Mouse (Mus musculus): ENCODE data around the gene Rnf114. TPM values are rescaled to one million over a fixed set of nuclear protein-coding genes. Genes with fewer than 3 reads are reported as not detected.

The Rnf114 gene
- 10 to 100 TPM; 41.9 to 47.1 TPM for total RNA-seq (2021)

- DNase-seq: peak; percentile 52 to 64
- intact Hi-C loops (cut with DNase I): no loop called here
These were observed at the start of gene Rnf114 for GRCm38 (mm10) chr2:167491757-167492708. Gene Rnf114, plus strand, starts transcription at chr2:167492645.

- no peak for DNase-seq
- intact Hi-C loops (cut with DNase I): no loop called here
These were observed 48.8 kb upstream of the Rnf114 start for GRCm38 (mm10) chr2:167443411-167444193.

- intact Hi-C loops (cut with DNase I): no loop called here
- no peak for DNase-seq
These were observed 46.3 kb upstream of the Rnf114 start for GRCm38 (mm10) chr2:167445911-167446780.

DNA sequence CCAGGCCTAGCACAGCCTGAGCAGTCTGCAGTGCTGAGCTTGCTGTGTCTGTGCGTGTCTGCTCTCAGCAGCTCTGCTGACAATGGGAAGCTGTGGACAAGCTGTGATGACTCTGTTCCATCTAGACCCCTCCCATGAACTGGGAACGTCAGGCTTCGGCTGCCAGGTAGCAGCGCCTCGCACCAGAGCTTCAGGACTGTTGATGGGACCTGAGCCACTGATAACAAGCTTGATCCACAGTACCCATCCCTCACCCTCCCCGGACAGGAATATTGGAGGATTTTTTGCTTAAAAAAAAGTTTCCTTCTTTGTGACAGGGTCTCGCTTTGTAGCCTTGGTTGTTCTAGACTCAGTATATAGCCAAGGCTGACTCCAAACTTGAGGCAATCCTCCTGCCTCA lies 45.2 kb upstream of the Rnf114 start:
- no peak for DNase-seq
- intact Hi-C loops (cut with DNase I): no loop called here

GRCm38 (mm10) chr2:167447629-167448028 lies 44.8 kb upstream of the Rnf114 start:
- intact Hi-C loops (cut with DNase I): no loop called here
- DNase-seq: no peak

DNA sequence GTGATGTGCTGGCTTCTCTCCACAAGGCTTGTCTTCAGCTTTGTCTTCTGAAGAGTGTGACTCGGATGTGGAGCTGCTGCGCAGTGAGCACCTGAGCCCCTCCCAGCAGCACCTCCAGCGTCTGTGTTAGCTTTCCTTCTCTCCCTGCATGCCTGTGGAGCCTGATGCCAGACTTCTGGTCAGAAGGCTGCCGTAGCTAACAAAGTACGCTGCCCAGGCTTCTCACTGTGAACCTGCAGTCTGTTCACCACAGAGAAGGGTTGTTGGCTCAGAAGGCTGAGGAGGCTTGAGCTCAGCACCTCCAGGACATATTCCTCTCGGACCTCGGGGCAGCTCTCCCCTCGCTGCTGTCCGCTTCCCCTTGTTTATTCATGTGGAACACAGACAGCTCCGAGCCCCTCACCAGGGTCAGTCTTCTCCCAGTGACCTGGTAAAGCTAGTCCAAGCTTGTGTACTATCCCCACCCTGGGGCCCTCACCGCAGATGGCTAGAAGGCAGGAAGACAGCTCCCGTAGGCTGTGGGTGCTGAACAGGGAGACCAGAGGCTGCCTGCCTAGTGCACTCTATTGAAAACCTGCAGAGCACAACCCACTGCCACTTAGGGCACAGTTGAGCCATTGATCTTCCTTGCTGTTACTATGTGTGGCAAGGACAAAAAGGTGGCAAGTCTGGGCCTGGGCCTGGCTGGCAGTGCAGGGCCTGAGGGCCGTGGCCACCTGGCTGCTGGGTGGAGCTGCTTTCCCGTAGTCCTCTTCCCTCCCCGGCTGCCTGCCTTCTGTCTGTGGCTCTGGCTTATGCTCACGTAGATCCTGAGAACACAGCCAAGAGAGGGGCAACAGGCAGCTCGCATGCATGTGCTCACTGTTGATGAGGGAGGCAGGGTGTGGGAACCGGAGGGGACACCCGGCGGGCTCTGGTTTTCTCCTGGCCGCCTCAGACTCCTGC lies 42.8 kb upstream of the Rnf114 start:
- intact Hi-C loops (cut with DNase I): no loop called here
- no peak for DNase-seq

- intact Hi-C loops (cut with DNase I): no loop called here
- no peak for DNase-seq
These were observed 41.8 kb upstream of the Rnf114 start for GRCm38 (mm10) chr2:167450647-167451046.

GRCm38 (mm10) chr2:167453814-167454213 lies 38.6 kb upstream of the Rnf114 start:
- intact Hi-C loops (cut with DNase I): no loop called here
- DNase-seq: no peak

DNA sequence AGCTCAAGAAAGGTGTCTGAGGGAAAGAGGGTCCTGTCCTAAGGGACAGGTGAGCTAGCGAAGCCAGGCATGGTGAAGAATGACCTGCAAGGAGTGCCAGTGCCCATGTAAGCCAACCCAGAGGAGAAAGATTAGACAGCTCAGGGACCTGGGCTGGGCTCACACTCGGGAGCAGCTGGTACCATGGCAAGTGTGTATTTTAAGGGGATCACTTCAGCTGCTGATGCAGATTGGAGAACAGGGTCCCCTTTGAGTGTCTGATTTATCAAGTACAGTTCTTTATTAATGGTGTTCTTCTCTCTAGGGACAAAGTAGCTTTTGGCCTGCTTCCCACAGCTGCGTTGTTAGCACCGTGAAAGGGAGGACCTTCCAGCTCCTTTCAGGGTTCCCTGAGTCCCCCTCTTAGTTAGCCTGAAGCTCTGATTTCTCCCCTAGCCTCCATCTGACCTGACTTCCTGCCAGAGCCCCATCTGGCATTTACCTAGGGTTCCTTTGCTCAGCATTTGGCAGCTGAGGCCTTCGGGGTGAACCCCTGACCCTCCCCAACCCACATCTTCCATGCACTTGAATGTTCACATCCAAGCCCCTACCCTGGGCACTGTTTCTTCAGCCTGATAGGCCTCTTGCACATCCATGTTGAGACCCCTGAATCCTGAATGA lies 36.0 kb upstream of the Rnf114 start:
- DNase-seq: no peak
- intact Hi-C loops (cut with DNase I): no loop called here

DNA sequence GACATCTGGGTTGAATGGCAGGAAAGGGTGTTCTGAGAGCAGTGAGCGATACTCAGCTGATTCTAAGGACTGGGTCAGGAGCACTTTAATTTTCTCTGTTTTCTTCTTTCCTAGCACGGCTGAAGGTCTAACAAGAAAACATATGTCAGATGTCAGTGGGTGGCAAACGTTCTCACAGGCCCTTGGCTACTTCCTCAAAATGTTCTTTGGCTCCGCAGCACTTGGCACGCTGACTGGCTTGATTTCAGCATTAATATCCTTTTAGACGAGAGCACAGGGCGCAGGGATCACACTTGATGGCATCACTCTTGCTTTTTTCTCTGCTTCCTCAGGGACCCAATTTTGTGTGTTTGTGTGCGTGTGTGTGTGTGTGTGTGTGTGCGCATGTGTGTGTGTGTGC lies 35.2 kb upstream of the Rnf114 start:
- DNase-seq: no peak
- intact Hi-C loops (cut with DNase I): no loop called here

DNA sequence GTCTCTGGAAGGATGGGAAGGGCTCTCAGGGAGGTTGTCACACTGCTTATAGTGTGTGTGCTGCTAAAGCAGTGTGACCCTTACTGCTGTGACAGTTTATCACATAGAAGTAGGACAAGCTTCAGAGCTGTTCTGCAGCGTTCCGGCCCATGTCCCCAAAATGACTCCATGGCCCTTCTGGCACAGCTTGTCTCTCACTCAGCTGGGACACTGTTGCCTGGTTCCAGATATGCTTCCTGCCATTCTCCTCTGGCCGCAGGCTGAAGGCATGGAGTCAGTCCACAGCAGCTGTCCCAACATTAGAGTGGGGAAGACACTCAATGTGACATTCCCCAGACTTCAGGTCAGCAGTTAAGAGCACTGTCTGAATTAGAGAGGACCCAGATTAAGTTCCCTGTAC lies 33.9 kb upstream of the Rnf114 start:
- intact Hi-C loops (cut with DNase I): no loop called here
- no peak for DNase-seq

- intact Hi-C loops (cut with DNase I): no loop called here
- DNase-seq: no peak
These were observed 33.2 kb upstream of the Rnf114 start for GRCm38 (mm10) chr2:167459071-167459865.

GRCm38 (mm10) chr2:167462954-167463353 lies 29.5 kb upstream of the Rnf114 start:
- DNase-seq: peak; percentile 73 to 84
- intact Hi-C loops (cut with DNase I): loop anchor here (1.0 to 5.0 kb wide), 3 partner anchors 41 to 241 kb away; partner anchors contain the start of gene Slc9a8

GRCm38 (mm10) chr2:167463802-167464201 lies 28.6 kb upstream of the Rnf114 start:
- no peak for DNase-seq
- intact Hi-C loops (cut with DNase I): loop anchor here (1.0 to 5.0 kb wide), 3 partner anchors 42 to 242 kb away; partner anchors contain the start of gene Slc9a8

GRCm38 (mm10) chr2:167465951-167466350 lies 26.5 kb upstream of the Rnf114 start:
- intact Hi-C loops (cut with DNase I): no loop called here

DNA sequence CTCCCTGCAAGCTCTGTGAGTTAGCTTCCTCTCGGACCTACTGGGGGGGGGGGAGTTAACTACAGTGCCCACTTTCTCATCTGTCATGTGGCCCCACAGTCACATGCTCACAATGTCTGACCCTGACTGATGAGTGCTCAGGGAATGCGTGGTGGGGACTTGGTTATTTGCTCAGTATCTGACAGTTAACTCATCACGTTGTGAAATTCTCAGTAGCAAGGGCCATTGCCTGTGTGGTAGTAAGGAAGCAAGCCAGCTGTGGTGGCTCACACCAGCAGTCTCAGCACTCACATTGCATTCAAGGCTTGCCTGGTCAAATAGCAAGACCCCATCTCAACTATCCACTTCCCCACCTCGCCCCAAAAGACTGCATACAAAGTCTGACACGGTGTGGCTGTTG lies 25.2 kb upstream of the Rnf114 start:
- DNase-seq: no peak
- intact Hi-C loops (cut with DNase I): no loop called here

More at GRCm38 (mm10) chr2:167465951-167466350, 26.5 kb upstream of the Rnf114 start:
- no peak for DNase-seq

GRCm38 (mm10) chr2:167468444-167468843 lies 24.0 kb upstream of the Rnf114 start:
- DNase-seq: no peak
- intact Hi-C loops (cut with DNase I): no loop called here

GRCm38 (mm10) chr2:167470611-167471010 lies 21.8 kb upstream of the Rnf114 start:
- intact Hi-C loops (cut with DNase I): no loop called here

More at GRCm38 (mm10) chr2:167470611-167471010, 21.8 kb upstream of the Rnf114 start:
- no peak for DNase-seq
